Mouse (Mus musculus) gastrocnemius, adult 8-10 months (tissue): ENCODE measurements around the gene 1110032A03Rik. TPM values are rescaled to one million over a fixed set of nuclear protein-coding genes. Genes with fewer than 3 reads are reported as not detected.

ENCODE experiments used
- DNase-seq, 2 experiments: peaks; one replicate each; pipeline ENCODE4 v3.0.0; 2022; ENCODE audit warnings: low spot score in 2 of 2
- total RNA-seq, 4 experiments: library from RNA; stranded (reverse); gene quantifications; 2 replicates each; pipeline ENCODE4 v1.2.4; 2022

The 1110032A03Rik gene
- total RNA-seq, 4 experiments from 2014 or later, result 12.1 to 15.4 (median 13.8) TPM

DNA sequence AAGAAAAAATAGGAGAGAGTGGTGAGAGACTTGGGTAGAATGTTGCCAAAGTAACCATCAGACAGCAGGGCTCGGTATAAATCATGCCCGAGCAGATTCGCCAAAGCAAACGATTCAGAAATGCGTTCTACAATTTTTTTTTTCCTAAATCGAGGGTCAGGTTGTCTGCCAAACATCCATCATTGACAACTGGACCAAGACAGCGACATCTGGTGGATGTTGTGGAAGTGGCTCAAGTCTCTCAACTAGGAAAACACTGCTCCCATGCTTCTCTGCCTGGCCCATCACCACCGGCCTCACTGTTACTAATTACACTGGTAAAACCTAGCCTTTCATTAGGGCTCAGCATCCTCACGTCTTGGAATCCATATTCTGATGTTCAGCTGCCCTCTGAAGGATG is 40.3 kb downstream of the 1110032A03Rik start:
- DNase-seq, result peak in 1 of 2 experiments; percentile 31

DNA sequence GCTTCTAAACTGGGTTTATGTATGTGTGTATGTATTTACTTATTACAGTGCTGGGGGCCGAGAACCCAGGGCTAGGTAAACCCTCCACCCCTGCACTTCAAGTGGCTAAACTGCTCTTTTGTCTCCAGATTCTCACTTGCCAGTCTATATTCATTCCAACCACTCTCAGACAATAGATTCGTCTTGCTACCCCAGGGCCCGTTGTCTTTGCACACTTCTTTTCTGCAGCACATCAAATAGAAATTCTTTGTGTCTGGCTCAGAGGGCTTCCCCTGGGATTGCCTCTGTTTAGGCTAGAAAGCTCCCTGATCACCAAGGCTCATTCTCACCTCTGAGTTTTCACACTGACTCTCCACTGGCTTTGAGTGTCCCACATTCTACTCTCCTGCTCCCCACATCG is 42.8 kb downstream of the 1110032A03Rik start:
- DNase-seq, result no peak

DNA sequence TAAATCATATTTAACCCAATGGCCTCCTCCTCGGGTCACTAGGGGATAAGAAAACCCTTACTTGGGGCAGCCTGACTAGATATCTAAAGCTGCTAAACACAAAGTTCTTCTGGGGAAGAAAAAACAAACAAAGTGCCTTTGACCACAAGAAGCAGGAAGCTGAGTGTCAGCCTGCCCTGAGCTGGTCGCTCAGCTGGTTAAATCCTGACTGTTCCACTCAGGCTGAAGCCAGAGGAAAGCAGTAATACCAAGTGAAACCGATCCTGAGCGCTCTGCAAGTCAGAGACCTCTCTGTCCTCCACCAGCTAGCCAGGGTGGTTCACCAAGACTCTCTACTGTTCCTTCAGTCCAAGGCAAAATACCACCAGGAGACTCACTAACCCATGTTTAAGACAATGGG is 45.7 kb downstream of the 1110032A03Rik start:
- DNase-seq, result no peak

DNA sequence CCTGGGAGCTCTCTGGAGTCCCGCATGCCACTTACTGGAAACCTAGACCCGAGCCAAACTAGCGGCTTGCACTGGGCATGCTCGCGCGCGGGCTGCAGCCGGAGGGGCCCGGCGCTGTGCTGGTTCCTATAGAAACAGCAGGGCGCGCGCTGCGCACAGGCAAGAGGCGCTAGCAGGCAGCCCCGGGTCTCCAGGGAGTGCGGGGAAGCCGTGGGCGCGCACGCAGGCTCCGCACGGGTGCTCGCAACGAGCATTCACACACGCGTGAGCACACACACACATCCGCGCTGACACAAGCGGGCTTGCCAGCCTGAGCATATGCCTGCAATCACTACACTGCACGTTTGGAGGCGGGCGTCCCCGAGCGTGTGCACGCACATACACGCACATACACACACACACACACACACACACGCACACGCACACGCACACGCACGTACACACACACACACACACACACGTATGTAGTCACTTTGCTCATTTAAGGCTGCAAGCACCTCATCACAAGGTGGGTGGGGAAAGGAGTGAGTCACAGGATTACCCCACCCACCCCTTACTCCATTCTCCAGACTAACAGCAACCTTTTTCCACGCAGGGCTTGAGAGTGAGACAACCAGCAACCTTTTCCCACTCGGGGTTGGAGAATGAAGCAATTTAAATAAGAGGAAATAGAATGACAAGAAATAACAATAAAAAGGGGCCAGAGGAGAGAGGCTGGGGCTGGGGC is 47.2 kb downstream of the 1110032A03Rik start:
- peak; percentile 19 to 44 for DNase-seq

GRCm38 (mm10) chr9:50727171-50727924 is 48.0 kb downstream of the 1110032A03Rik start:
- no peak for DNase-seq

DNA sequence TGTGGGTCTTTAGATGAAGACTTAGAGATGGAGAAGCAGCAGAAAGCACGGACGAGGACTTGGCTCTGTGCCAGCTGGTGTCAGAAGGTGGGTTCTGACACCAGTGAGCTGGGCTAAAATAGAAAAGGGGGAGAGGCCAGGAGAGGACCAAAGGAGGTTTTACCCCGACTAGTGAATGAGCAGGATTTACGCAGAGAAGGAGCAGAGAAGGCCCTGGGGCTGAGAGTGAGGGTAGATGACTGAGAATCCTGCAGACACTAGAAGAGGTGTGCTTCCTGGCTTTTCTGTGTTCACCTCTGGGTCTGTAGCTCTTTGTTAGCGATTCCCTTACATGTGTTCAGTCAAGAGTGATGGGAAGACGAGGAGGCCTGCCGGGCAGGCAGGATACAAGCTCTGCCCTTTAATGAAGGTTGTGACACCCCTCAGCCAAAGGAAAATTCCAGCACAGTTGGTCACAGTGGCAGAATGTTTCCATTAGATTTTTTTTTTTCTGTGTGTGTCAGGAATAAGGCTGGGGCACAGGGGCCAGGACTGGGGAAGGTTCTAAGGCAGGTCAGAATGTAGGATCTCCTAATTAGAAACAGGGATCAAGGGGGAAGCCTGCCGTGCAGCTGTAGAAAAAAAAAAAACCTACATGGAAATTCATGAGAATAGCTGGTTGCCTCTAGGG is 49.3 kb downstream of the 1110032A03Rik start:
- DNase-seq, result no peak

GRCm38 (mm10) chr9:50724661-50725330 is 50.5 kb downstream of the 1110032A03Rik start:
- no peak for DNase-seq

DNA sequence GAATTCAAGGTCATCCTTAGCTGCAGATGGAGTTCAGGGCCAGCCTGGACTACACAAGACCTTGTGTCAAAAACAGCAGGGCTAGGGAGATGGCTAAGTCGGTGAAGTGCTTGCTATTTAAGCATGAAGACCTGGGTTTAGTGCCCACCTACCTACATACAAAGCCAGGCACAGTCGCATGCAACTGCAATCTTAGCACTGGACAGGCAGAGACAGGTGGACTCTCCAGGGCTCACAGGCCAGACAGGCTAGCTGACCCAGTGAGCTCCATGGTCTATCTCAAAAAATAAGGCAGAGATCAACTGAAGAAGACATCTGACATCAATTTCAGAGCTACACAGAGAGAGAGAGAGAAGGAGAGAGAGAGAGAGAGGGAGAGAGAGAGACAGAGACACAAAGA is 51.2 kb downstream of the 1110032A03Rik start:
- DNase-seq, result no peak

- peak; percentile 28 to 36 for DNase-seq
Observed at GRCm38 (mm10) chr9:50723406-50723805, 51.9 kb downstream of the 1110032A03Rik start.

GRCm38 (mm10) chr9:50722451-50722911 is 52.8 kb downstream of the 1110032A03Rik start:
- DNase-seq, result no peak

DNA sequence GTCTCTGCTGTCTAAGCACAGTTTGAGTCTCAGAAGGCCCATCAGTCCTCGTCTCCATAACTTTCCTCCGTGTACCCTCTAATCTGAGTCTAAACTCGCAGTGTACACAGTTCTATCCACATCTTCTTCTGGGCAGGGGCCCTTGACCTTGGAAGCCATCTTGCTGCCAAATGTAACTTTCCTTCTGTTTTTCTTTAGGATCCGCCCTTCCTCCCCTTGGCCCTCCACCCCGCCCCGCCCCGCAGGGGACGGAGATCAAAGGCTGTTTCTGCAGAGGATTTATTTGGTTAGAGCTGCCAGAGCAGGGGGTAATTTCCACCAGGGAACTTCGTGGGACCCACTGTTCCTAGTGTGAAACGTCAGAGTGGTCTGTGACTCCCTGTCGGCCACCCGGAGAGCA is 54.3 kb downstream of the 1110032A03Rik start:
- no peak for DNase-seq

- DNase-seq, result no peak
Observed at GRCm38 (mm10) chr9:50718878-50719277, 56.4 kb downstream of the 1110032A03Rik start.

DNA sequence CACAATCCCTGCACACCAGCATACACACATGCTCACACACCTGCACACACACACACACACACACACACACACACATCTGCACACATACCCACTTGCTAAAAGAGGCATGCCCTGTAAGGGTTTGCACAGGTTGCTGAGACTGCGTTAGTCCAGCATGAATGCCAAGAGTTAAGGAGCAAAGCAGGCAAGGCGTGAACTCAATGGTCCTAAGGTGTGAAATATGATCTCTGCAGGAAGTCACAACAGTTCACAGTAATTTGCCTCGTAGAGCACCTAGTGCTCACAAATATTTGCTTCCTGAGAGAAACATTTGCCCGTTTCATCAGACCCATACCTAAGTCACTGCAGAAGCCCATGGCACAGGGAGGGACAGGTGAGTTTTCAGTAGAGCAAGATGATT is 61.1 kb downstream of the 1110032A03Rik start:
- DNase-seq, result no peak

Other genes starting within 250 kb of the 1110032A03Rik start
- gene Pts, start 246.8 kb downstream of the 1110032A03Rik start, total RNA-seq, result 10 to 100 TPM; 10.1 to 13.7 (median 11.7) TPM
- gene Il18, start 220.7 kb downstream of the 1110032A03Rik start, total RNA-seq, result 1 to 10 TPM in 3 of 4 experiments, under 1 TPM in 1; 0.63 to 2.0 (median 1.6) TPM
- gene Bco2, start 220.3 kb downstream of the 1110032A03Rik start, total RNA-seq, result under 1 TPM; 0.13 to 0.47 (median 0.44) TPM
- gene Tex12, start 214.2 kb downstream of the 1110032A03Rik start, total RNA-seq, result not detected
- 100 to 1,000 TPM; 290 to 337 (median 311) TPM for gene Sdhd, start 171.7 kb downstream of the 1110032A03Rik start, total RNA-seq
- gene Timm8b, start 171.6 kb downstream of the 1110032A03Rik start, total RNA-seq, result 100 to 1,000 TPM; 197 to 232 (median 214) TPM
- under 1 TPM in 2 of 4 experiments, not detected in 2; 0.27 to 0.80 TPM for gene Pih1d2, start 158.2 kb downstream of the 1110032A03Rik start, total RNA-seq
- 10 to 100 TPM; 10.2 to 12.4 (median 11.1) TPM for gene Nkapd1, start 158.1 kb downstream of the 1110032A03Rik start, total RNA-seq
- 100 to 1,000 TPM; 159 to 224 (median 179) TPM for gene Dlat, start 115.7 kb downstream of the 1110032A03Rik start, total RNA-seq
- gene Dixdc1, start 36.0 kb downstream of the 1110032A03Rik start, total RNA-seq, result 1 to 10 TPM; 2.0 to 2.5 (median 2.1) TPM
- gene 2310030G06Rik, start 29.0 kb downstream of the 1110032A03Rik start, total RNA-seq, result 1 to 10 TPM; 2.9 to 5.9 (median 4.8) TPM
- 1,000 to 10,000 TPM; 1,194 to 1,381 (median 1,261) TPM for gene Cryab, start 24.2 kb downstream of the 1110032A03Rik start, total RNA-seq
- 100 to 1,000 TPM; 118 to 146 (median 133) TPM for gene Hspb2, start 23.2 kb downstream of the 1110032A03Rik start, total RNA-seq
- gene Fdxacb1, start 7.3 kb downstream of the 1110032A03Rik start, total RNA-seq, result 1 to 10 TPM; 2.7 to 6.1 (median 3.4) TPM
- 10 to 100 TPM in 1 of 4 experiments, 1 to 10 TPM in 3; 8.0 to 11.0 (median 9.3) TPM for gene Alg9, start 501 bp downstream of the 1110032A03Rik start, total RNA-seq
- gene Ppp2r1b, start 69.8 kb upstream of the 1110032A03Rik start, total RNA-seq, result 1 to 10 TPM; 6.5 to 7.4 (median 7.0) TPM
- gene Sik2, start 233.6 kb upstream of the 1110032A03Rik start, total RNA-seq, result 10 to 100 TPM; 23.9 to 29.8 (median 27.2) TPM